Mouse (Mus musculus): ENCODE data around the gene Gk2. TPM values are rescaled to one million over a fixed set of nuclear protein-coding genes. Genes with fewer than 3 reads are reported as not detected.

Gene Gk2
- not detected in 2 replicates for total RNA-seq (2015)
- total RNA-seq (2017): not detected in 2 replicates

DNA sequence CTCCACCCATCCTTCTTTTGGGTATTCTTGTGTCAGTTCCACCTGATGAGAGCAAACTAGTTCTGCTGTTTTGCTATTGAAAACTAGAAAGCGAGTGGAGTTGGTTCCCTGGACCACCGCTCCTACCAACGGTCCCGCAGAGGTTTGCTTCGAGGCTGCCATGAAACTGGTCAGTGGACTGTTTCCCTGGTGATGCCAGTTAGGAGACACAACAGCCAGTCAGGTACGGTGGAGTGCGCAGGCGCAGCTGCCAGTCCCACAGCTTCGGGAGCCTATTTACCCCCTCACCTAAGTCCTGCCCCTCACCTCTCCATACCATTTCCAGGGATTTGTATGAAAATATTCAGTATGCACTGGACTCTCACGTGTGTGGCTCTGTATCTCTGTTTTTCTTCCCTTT lies at the start of gene Gk2:
Gk2 (minus strand) TSS at position 206 of the 400 bp plus-strand sequence.
- ATAC-seq (replicated peaks; ENCODE audit: poor library complexity): no peak

DNA sequence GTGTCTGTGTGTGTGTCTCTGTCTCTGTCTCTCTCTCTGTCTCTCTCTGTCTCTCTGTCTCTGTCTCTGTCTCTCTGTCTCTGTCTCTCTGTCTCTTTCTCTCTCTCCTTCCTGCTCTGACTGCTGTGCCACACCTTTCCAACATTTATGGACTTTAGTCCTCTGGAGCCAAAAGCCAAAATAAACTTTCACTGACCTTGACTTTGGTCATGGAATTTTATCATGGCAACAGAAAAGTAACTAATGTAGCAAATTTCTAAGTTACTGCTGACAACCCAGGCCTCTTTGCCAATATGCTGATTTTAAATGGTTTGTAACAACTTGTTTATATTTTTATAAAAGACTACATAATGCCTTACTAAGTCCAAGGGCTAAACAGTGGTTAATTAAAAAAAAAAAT lies 41.2 kb upstream of the Gk2 start:
- no peak for ATAC-seq (replicated peaks; ENCODE audit: poor library complexity)

DNA sequence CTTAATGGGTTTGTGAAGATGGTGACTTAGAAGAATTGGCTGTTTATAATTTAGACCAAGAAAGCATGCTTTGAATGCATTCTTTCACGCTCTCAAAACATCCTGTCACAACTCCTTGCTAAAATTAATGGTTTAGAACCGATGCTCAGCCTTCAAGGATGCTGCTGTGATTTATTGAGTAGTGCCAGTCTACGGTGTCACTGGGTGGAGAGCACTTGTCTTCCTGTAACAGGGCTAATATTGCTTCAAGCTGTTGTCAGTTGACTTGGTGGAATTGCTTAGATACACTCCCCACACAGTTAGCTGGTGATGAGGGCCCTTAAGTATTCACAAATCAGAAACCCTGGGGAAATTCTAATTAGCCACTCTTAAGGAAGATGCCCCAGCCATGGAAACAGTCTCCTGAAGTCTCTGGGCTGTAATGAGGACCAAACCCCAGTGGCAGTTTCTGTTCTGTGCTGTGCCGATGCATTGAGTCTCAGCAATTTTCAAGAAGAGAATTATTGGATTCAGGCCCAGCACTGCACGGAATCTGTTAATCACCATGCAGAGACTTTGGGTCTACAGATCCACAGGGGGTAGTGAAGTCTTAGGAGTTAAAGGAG lies 38.8 kb upstream of the Gk2 start:
- no peak for ATAC-seq (replicated peaks; ENCODE audit: poor library complexity)

DNA sequence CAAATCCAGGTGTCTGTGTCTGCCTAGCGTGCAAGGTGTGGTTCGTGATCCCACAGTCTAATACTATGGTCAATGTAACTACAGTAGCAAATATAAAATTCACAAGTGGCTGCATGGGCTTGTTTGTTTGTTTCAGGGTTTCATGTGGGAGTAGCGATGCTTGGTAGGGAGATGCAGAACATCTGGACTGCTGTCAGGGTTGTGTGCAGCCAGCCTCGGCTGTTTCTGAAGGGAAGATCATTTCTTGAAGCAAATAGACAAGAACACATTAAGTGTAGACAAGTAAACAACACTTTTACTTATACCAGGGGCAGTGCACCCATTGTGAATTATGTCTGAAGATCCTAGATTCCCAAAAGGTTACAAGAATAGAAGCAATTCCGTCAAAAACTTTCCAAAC lies 36.6 kb upstream of the Gk2 start:
- ATAC-seq (replicated peaks; ENCODE audit: poor library complexity): no peak

DNA sequence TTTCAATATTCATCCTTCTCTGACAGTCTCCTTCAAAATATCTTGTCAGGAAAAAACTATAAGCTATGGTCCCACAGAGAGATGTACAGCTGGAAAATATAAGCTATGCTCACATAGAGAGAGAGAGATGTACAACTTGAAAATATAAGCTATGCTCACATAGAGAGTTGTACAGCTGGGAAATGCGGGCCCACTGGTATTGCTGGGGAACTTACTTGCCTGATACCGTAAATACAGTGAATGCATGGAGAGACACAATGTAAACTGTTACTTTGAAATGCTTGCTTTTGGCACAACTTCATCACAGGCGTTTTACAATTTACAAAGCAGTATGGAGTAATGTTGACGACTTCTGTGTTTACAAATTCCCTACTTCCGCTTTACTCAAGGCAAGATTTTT lies 29.3 kb upstream of the Gk2 start:
- no peak for ATAC-seq (replicated peaks; ENCODE audit: poor library complexity)

DNA sequence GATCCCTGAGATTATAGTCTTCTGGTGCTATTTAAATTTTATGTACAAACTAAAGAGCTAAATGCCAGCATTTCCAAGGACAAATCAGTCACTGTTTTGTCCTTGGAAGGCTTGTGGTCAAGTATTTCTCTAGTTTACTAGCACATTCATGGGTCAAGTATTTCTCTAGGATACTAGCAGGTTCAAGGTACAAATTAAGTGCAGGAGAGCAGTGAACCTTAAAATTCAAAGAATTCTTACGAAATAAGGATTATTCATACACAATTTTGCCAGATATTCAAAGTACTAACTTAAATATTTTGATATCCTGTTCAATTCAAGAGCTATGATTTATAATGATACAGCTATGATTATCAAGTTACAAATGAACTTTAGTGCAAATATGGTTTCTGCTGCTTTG lies 23.2 kb upstream of the Gk2 start:
- no peak for ATAC-seq (replicated peaks; ENCODE audit: poor library complexity)

DNA sequence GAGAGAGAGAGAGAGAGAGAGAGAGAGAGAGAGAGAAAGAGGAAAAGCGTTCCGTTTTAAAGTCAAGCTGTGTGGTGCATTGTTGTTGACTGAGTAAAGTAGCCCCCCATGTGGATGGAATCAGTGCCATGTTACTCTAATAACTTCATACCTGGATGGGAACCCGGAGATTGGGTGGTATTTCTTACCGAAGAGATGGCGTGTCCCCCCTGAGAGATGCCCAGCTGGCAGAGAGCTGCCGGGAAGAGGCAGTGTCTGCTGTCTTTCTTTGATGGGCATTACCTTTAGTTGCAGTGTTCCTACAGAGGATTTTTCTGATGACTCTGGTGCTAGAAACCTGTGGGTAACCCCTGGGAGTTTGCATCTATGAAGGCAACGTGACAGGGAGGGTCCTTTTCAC lies 10.4 kb upstream of the Gk2 start:
- no peak for ATAC-seq (replicated peaks; ENCODE audit: poor library complexity)

DNA sequence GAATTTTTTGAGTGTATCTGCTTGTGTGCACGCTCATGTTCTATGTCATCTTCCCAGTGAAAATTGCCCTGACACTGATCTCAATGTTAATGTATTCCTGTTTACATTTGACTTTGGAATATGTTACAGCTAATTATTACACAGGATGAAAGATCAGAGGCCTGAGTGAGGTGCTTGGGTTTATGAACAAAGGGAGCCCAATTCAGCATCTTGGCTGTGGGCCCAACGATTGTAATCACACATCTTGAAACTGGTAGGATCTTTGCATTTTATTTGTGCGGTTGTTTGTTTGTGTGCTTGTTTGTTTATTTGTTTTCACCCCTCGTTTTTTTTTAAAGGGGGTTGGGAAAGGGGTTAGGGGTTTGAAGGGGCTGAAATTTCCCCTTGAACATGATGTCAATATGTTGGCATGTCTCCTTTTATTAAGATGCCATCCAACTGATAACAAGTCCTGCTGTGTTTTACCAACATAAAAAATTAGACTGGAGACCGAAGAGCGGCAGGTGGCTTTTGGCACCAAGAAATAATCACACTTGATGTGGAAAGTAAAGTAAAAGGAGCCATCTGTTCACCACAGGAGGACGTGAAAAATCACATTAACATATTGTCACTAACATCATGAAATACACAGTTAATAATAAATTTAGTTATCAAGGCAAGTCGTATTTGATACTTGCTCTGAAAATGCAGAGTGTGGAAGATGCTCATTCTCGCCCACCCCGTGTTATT lies 9.8 kb upstream of the Gk2 start:
- no peak for ATAC-seq (replicated peaks; ENCODE audit: poor library complexity)

DNA sequence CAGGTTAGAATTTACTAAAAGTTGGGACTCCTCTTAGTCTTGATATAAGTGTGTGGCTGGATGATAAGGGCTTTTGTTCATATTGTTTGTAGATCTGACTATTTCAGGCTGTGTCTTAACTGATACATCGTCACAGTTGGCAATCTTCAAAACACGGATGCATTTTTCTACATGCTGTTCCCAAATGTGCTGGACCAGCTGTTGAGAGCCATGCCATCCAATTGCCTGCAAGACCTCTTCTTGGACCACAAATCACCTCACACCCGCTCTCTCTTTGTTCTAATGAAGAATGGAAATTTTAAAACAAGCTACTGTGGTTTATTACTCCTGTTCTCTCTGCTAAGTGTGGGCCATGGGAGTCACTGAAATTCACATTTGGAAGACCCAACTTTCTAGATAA lies 9.1 kb upstream of the Gk2 start:
- ATAC-seq (replicated peaks; ENCODE audit: poor library complexity): no peak

DNA sequence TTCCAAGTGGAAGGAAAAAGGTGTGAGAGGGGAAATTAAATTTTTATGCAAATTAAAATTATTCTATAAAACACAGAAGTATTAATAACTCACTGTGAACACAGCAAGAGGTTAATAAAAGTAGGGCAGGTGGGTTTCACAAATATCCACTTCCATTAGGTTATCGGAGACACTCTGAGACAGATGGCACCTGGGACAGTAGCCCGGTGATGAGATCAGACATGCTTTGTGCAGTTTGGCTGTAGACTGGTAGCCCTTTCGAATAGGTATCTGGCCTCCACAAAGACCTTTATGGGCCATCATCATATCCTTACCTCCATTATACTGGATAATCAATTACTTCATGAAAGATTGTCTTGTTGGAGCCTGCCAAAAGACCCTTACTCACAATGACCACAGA lies 6.0 kb upstream of the Gk2 start:
- no peak for ATAC-seq (replicated peaks; ENCODE audit: poor library complexity)

DNA sequence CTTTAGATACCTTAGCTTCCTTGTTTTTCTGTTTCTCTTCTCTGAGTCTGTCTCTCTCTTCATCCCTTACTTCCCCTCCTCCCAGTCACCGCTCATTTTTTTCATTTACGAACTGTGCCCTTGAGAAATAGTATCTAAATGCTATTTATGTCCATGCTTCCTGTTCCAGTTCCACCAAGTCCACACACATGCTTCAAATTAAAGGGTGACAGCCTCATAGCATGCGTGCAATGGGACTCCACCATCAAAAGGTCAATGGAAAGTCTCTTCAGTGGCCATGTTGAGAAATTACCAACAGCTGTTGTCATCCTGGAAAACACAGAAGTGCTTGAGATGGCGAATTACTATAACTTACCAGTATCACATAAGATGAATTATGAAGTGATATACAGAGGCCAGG lies 5.4 kb downstream of the Gk2 start:
- no peak for ATAC-seq (replicated peaks; ENCODE audit: poor library complexity)

DNA sequence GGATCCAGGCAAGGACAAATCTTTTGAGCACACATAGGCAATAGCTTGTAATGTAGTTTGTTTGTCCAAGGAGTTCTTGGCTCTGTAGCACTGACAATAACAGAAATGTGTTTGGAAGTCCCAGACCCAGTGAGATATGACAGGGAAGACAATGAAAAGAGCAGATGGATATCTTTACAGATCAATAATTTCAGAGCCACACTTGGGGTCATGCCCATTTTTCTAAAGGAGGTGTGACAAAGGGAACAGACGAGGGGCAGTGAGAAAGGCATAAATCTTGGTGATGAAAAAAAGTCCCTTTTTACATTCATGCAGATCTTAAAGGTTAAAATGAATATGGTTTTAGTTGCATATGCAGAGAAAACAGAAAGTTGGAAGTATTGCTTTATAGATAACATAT lies 12.6 kb downstream of the Gk2 start:
- ATAC-seq (replicated peaks; ENCODE audit: poor library complexity): no peak

DNA sequence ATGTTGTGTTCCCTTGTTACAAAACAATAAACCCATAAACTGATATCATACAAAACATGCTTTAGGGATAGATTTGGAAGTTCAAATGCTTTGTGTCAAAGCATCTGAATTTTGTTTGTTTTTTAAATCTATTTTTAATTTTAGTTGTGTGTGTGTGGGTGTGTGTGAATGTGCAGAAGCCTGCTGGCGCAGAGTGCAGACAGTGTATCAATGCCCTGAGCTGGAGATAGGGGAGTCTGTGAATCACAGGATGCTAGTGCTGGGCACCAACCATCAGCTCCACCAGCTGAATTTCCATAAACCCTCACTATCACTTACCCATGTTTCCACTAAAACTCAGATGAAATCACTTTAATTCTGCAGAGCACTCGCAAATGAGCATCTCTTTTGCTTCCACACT lies 24.3 kb downstream of the Gk2 start:
- ATAC-seq (replicated peaks; ENCODE audit: poor library complexity): no peak

DNA sequence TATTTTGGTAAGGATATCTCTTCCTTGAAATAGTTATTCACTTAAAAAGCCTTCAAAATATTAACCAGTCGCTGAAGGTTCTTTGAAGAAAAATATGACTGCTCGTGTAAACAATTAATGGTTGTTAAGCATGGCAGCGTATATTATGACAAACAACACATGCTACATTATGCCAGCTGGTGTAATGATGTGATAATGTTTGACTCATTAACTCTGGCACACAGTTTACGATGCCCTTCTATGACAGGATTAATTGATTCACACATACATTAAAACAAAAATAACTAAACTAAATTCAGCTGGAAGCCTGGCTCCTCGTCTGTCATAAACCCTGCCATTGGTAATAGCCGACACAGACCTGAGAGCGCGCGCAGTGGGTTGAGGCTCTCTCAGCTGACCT lies 26.8 kb downstream of the Gk2 start:
- no peak for ATAC-seq (replicated peaks; ENCODE audit: poor library complexity)

DNA sequence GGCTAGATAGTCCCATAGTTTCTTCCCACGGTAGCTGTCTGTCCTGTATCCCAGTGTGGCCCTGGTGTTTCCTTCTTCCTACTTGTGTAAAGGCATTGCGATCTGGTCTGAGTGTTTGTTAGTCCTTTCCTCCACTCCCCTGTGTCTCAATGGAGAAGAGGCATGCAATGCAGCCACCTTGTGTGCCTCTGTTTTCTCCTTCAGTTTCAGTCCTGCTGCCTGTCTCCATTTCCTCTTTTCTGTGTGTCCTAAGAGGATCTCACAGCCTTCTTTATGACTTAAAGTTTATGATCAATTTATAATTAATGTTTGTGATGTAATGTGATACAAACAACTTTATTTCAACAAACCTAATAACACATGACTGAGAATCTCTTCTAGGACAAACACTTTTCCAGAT lies 35.2 kb downstream of the Gk2 start:
- peak; percentile 69 for ATAC-seq (replicated peaks; ENCODE audit: poor library complexity)

DNA sequence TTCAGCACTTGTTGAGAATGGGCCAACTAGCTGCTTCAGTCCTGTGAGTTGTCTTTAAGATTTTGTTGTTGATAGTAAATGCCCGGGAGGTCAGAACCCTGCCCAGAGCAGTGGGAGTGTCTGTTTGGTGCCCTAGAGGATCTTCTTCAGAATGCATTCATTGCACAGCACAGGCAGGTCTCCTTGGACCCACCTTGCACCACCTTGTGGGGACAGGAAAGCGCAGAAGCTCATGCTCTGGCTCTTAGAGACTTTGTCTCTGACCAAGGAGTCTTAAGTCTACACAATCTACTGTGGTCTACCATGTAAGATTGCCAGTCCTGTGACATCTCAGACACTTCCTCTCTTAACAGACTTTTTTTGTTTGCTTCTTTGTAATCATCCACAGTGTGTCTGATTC lies 39.6 kb downstream of the Gk2 start:
- ATAC-seq (replicated peaks; ENCODE audit: poor library complexity): 0 out of 2 replicates have a peak, but pooled peaks have one; percentile 23

DNA sequence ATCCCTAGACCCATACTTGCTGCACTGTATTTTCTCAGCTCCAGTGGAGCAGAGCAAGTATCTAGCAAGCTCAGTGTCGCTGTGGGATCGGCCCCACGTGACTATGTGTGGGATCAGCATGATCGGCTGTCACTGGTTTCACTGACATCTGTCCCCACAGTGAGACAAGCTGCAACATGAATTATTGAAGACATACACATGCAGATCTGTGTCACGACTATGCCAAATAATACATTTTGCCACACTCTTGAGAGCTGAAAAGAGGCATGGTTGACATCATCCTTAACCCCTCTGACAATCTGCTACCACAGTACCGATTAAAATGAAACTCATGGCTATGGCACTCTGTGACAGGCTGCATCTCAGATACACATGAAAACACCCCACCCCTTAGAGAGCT lies 41.0 kb downstream of the Gk2 start:
- no peak for ATAC-seq (replicated peaks; ENCODE audit: poor library complexity)

DNA sequence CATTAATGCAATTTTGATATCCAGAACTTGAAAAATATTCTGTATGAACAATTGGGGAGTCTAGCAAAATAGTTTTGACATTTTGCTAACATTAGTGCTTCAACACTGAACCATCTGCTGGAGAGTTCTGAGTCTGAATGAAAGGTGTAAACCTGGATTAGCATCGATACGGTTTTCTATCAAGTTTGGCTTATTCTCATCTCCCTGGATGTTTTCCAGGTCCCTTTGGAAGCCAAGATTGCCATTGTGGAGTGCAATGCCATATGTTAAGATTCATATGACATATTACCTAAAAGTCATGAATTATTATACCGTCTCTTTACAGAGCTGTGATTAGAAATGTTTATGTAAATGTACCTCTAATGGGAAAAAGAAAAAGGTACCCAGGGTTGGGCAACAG lies 43.1 kb downstream of the Gk2 start:
- ATAC-seq (replicated peaks; ENCODE audit: poor library complexity): no peak

DNA sequence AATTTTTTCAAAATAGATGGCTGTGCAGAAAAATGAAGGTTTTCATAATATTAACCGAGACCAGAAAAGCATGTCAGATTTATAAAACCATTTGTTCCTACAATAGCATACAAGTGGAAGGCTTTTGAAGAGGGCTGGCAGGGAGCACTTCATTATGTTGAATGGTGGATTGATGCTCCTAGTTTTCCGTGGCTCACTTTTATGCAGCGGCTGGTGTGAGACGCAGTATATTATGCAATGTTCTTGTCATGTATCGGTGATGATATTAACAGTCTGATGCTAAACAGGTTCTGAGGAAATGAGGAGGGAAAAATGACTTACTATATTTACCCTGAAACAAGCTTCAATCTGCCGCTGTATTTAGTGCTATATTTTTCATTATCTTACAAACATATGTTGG lies 46.6 kb downstream of the Gk2 start:
- no peak for ATAC-seq (replicated peaks; ENCODE audit: poor library complexity)

DNA sequence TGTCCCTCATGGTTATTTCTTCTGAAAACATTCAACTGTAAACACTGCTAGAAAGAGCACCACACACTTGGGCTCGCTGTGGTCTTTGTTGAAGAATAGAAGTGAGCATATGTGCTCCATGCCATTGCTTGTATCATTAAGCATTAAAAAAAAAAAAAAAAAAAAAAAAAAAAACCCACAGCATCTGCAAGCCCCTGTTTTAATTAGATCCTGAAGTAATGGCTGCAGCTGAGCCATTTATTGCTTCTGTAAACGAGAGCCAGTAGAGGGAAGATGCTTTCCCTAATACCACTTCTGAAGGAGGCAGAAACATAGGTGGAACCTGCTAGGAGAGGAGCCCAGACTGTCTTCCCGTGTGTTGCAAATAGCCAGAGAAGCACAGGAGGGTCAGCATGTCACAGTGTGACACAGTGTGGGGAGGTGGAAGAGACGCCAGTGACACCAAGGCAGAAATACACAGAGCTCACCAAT lies 47.6 kb downstream of the Gk2 start:
- ATAC-seq (replicated peaks; ENCODE audit: poor library complexity): no peak

All from megakaryocyte progenitor cell, adult 5-6 weeks (primary cell).